Mouse (Mus musculus) testis, adult 2 months (tissue): ENCODE measurements around the gene Btbd1. TPM values are rescaled to one million over a fixed set of nuclear protein-coding genes. Genes with fewer than 3 reads are reported as not detected.

Source experiments
- H3K27ac ChIP-seq: fragments of 200-500 bp; 2 replicates; pipeline ENCODE4 v1.5.1; 2012; ENCODE audit warnings: low read depth, low read length; ENCODE audit not compliant: control insufficient read depth, insufficient read depth
- H3K27me3 ChIP-seq: fragments of 200-500 bp; 2 replicates; pipeline ENCODE4 v1.6.1; 2012; ENCODE audit warnings: mild to moderate bottlenecking, low read length, moderate library complexity; ENCODE audit not compliant: control insufficient read depth, insufficient read depth
- H3K36me3 ChIP-seq: fragments of 200-500 bp; 2 replicates; pipeline ENCODE4 v1.6.1; 2012; ENCODE audit warnings: mild to moderate bottlenecking, low read length; ENCODE audit not compliant: control insufficient read depth, insufficient read depth
- H3K4me1 ChIP-seq: fragments of 200-500 bp; 2 replicates; pipeline ENCODE4 v1.6.1; 2012; ENCODE audit warnings: low read length; ENCODE audit not compliant: control insufficient read depth, insufficient read depth
- H3K4me3 ChIP-seq: fragments of 200-500 bp; 2 replicates; pipeline ENCODE4 v1.5.1; 2012; ENCODE audit warnings: low read depth, mild to moderate bottlenecking, low read length, moderate library complexity, mixed read lengths; ENCODE audit not compliant: control insufficient read depth
- CTCF ChIP-seq: fragments of 200-500 bp; IDR thresholded peaks from 2 replicates; pipeline ENCODE4 v1.5.1; 2012; ENCODE audit warnings: low read depth, mild to moderate bottlenecking, inconsistent platforms, low read length, moderate library complexity; ENCODE audit not compliant: control insufficient read depth, insufficient read depth, insufficient replicate concordance
- POLR2A ChIP-seq: fragments of 200-500 bp; IDR thresholded peaks from 2 replicates; pipeline ENCODE4 v1.6.1; 2012; ENCODE audit warnings: low read depth, mild to moderate bottlenecking, inconsistent platforms, low read length, moderate library complexity; ENCODE audit not compliant: control insufficient read depth
- polyA plus RNA-seq: library from polyadenylated mRNA; depleted of rRNA; stranded (reverse); fragments of >200 nt; gene quantifications from 2 replicates; pipeline ENCODE4 v1.2.3, GENCODE M21; 2012

The Btbd1 gene
- polyA plus RNA-seq, 1 experiment, result 202 TPM

DNA sequence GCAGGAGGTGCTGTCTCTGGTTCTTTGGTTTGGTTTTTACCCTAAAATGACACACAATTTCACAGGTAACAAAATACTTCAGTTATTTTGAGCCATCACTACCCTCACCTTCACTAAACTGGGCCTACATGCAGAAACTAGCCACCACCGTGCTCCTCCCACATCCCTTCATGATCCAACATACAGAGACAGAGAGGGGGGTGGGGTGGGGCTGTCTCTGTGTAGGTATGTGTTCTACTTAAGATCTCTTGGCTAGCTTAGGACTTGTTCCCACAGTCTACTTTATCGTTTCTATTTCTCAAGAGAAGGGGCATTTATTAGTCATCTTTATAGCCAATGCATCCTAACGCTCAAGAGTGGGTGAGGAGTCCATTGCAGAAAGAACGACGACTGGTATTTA is 40.7 kb downstream of the Btbd1 start:
- TF ChIP-seq CTCF (no peak), POLR2A (no peak)
- Histone ChIP-seq H3K4me3 (peak overlapping the region; percentile 86), H3K27me3 (no peaks in the 10 kb centered on the region), H3K36me3 (no peaks in the 10 kb centered on the region), H3K27ac (peak overlapping the region; percentile 75), H3K4me1 (peaks cover 5% of the 10 kb centered on the region)

DNA sequence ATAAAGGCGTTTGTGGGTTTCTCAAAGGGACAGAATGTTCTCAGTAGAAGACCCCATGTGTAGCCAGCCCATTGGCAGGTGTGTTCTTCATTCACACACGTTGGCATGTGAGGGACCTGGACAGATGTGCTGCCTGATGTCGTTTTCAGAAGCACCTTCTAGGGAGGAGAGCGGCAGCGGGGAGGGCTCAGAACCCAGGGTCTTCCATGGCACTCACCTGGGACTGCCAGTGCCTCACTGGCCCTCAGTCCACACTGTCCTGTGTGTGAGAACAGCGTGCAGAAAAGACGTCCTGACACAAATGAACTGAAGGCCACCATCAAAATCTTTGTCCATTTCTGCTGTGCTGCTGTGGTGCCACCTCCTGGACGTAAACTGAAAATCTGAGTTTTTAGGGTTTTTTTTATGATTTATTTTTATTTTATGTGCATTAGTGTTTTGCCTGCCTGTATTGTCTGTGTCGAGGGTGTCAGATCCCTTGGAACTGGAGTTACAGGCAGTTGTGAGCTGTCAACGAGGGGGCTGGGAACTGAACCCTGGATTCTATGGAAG is 51.5 kb downstream of the Btbd1 start:
- TF ChIP-seq POLR2A (no peak), CTCF (no peak)
- H3K4me1 ChIP-seq, result 0 out of 2 replicates have a peak, but pooled peaks cover 2% of the 10 kb centered on the region
- no peak overlapping the region for H3K4me3 ChIP-seq
- H3K36me3 ChIP-seq, result no peaks in the 10 kb centered on the region
- no peak overlapping the region for H3K27ac ChIP-seq
- H3K27me3 ChIP-seq, result no peaks in the 10 kb centered on the region

DNA sequence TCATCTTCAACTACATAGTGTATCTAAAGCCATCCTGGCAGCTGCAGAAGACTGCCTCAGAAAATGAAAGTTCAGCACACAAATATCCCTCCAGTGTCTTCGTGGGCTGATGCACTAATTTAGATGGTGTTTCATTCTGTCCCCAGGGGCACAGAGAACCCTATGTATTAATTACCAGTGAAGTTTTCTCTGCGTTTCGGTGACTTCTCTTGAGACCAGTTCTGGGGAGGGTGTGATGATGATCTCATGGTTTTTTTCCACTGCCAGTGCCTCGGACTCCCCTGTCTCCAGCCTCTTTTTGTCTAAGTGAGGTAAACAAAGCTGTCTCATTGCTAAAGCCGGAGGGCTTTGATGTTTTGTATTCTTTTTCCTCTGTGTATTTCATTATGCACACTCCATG is 53.9 kb downstream of the Btbd1 start:
- TF ChIP-seq CTCF (no peak), POLR2A (no peak)
- Histone ChIP-seq H3K36me3 (no peaks in the 10 kb centered on the region), H3K27me3 (no peaks in the 10 kb centered on the region), H3K27ac (no peak overlapping the region), H3K4me1 (0 out of 2 replicates have a peak, but pooled peaks cover 2% of the 10 kb centered on the region), H3K4me3 (no peak overlapping the region)

- no peak for TF ChIP-seq CTCF
- no peak for TF ChIP-seq POLR2A
- Histone ChIP-seq H3K4me1 (0 out of 2 replicates have a peak, but pooled peaks cover 2% of the 10 kb centered on the region), H3K36me3 (no peaks in the 10 kb centered on the region), H3K27ac (no peak overlapping the region), H3K27me3 (no peaks in the 10 kb centered on the region), H3K4me3 (no peak overlapping the region)
Observed at GRCm38 (mm10) chr7:81772786-81773539, 56.3 kb downstream of the Btbd1 start.

DNA sequence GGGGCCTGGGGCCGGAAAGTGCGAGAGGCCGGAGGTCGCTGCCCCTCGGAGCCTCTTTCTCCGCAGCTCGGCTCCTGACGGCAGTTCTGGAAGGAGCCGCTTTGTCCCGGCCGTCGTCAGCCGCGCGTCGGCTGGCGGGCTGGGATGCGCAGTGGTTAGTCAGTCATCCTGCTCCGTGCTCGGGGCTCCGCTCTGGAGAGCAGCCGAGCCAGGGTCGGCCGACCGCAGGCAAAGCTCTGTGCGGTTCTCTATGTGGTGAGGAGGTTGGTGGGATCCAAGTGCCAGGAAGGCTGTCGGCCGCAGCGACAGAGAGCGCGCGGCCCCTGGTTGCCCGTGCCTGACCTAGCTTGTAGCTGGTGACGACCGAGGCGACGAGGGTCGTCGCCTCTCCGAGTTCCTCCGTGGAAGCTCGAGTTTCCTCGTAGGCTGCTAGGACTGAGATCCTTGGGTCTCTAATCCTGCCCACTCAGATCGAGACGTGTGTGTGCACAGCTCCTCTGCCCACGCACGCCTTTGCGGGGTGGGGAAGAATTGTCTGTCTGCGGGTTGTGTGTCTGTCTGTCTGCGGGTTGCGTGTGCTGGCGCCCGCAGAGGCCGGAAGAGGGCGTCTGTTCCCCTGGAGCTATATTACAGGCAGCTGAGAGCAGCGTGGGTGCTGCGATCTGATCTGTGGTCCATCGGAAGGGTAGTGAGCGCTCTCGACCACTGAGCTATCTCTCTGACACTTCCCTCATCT is 66.0 kb downstream of the Btbd1 start:
- TF ChIP-seq POLR2A, result peak; percentile 12; the same call in 1 of the 2 replicates
- peak; percentile 12; the same call in 1 of the 2 replicates for TF ChIP-seq CTCF
- H3K4me1 ChIP-seq, result peaks cover 8% of the 10 kb centered on the region
- peak overlapping the region; percentile 89 for H3K27ac ChIP-seq

GRCm38 (mm10) chr7:81762180-81763109 is 66.8 kb downstream of the Btbd1 start, which contains the start of gene Ramac:
Gene Ramac (plus strand): TSS chr7:81762925.
- TF ChIP-seq CTCF (no peak), POLR2A (peak; percentile 93)
- peaks cover 8% of the 10 kb centered on the region for H3K4me1 ChIP-seq
- H3K4me3 ChIP-seq, result peak within 1 kb of the TSS; percentile 98
- H3K36me3 ChIP-seq, result no peaks in the 10 kb centered on the region
- H3K27me3 ChIP-seq, result no peaks in the 10 kb centered on the region
- peak within 1 kb of the TSS; percentile 89 for H3K27ac ChIP-seq

More for the DNA sequence above, 66.0 kb downstream of the Btbd1 start:
- no peaks in the 10 kb centered on the region for H3K36me3 ChIP-seq
- no peaks in the 10 kb centered on the region for H3K27me3 ChIP-seq
- H3K4me3 ChIP-seq, result peak overlapping the region; percentile 98

- Histone ChIP-seq H3K4me1 (no peaks in the 10 kb centered on the region), H3K27me3 (no peaks in the 10 kb centered on the region), H3K36me3 (no peaks in the 10 kb centered on the region), H3K27ac (no peak overlapping the region), H3K4me3 (no peak overlapping the region)
- TF ChIP-seq POLR2A, result no peak
- no peak for TF ChIP-seq CTCF
Observed at GRCm38 (mm10) chr7:81747956-81748355, 81.3 kb downstream of the Btbd1 start.
